Comparison of ENCODE assay signal across 8 mouse cellular contexts in the genomic region with DNA sequence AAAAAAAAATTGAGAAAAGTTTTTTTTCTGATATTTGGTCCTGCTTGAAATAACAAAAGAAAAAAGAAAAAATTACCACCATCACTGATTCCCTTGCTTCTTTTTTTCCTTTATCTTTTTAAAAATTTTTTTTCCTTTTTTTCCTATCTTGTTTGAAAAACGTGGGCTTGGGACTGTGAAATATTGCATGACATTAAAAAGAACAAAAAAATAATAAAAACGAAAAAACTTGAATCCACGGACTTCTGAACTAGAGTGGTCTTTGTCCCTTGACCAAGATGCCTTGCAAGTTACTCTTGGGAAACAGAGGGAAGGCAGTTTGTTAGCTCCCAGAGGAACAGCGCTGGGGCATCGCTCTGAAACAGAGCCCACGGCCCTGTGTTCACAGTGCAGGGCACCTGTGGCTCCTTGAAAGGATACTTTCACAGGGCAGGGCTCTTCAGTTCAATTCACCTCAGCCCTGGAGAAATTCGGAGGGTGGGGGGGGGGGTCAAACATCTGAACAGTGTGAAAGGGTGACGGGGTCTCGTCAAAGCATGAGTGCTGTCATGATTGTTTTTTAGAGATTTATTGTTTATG. TPM values are rescaled to one million over a fixed set of nuclear protein-coding genes. Genes with fewer than 3 reads are reported as not detected.
DNase-seq lines count a peak whose midpoint lies in the region; ATAC-seq lines count a peak whose summit lies in the region.

No protein-coding gene starts in this region.

- no peak for ATAC-seq in heart, embryonic 13.5 days (ENCODE audit: extremely low read depth, insufficient number of reproducible peaks, low FRiP score, low TSS enrichment)
- no peak for ATAC-seq in hindbrain, embryonic 14.5 days (ENCODE audit: low FRiP score)
- no peak for ATAC-seq in midbrain, embryonic 15.5 days (replicated peaks)

- peak overlapping the region; percentile 61; the same call in 1 of the 2 replicates for H3K27ac ChIP-seq in heart, embryonic 13.5 days (replicated peaks)
- no peak overlapping the region for H3K27ac ChIP-seq in hindbrain, embryonic 14.5 days
- peak overlapping the region; percentile 89; the same call in 1 of the 2 replicates for H3K27ac ChIP-seq in midbrain, embryonic 15.5 days

- no peaks in the 10 kb centered on the region for H3K9me3 ChIP-seq in heart, embryonic 13.5 days
- H3K9me3 ChIP-seq in hindbrain, embryonic 14.5 days (ENCODE audit: control insufficient read depth, low read length), result no peaks in the 10 kb centered on the region
- no peaks in the 10 kb centered on the region for H3K9me3 ChIP-seq in midbrain, embryonic 15.5 days

- intact Hi-C loops in heart, postnatal 36 days (cut with DNase I), result no loop called here
- intact Hi-C loops in left cerebral cortex, postnatal 25 days (cut with DNase I), result no loop called here

- H3K9ac ChIP-seq in heart, embryonic 13.5 days, result peak overlapping the region; percentile 81
- peak overlapping the region; percentile 22; the same call in 1 of the 2 replicates for H3K9ac ChIP-seq in hindbrain, embryonic 14.5 days
- peak overlapping the region; percentile 37; the same call in 1 of the 2 replicates for H3K9ac ChIP-seq in midbrain, embryonic 15.5 days

- 34% methylated on average over 9 of the region's 9 CpGs for WGBS in heart, embryonic 13.5 days
- 30% methylated on average over 9 of the region's 9 CpGs for WGBS in hindbrain, embryonic 14.5 days
- WGBS in midbrain, embryonic 15.5 days, result 24% methylated on average over 9 of the region's 9 CpGs

- H3K4me2 ChIP-seq in heart, embryonic 13.5 days, result peak overlapping the region; percentile 89
- peak overlapping the region; percentile 48 for H3K4me2 ChIP-seq in hindbrain, embryonic 14.5 days (replicated peaks)
- peak overlapping the region; percentile 72 for H3K4me2 ChIP-seq in midbrain, embryonic 15.5 days

- DNase-seq in heart, postnatal 36 days, result no peak
- DNase-seq in Muller cell, postnatal 12 days (ENCODE audit: inconsistent ontology term), result peak; percentile 52
- no peak for DNase-seq in hindbrain, embryonic 14.5 days (ENCODE audit: low spot score)
- DNase-seq in T-cell, adult 2 months (ENCODE audit: low spot score), result no peak
- no peak for DNase-seq in left cerebral cortex, postnatal 25 days (ENCODE audit: low spot score in 2 of 2)
- no peak for DNase-seq in yolk sac, embryonic 10.5 days (ENCODE audit: low spot score)

- H3K27me3 ChIP-seq in heart, embryonic 13.5 days (replicated peaks), result no peaks in the 10 kb centered on the region
- H3K27me3 ChIP-seq in hindbrain, embryonic 14.5 days (ENCODE audit: control insufficient read depth, insufficient read depth, low read length), result no peaks in the 10 kb centered on the region
- H3K27me3 ChIP-seq in midbrain, embryonic 15.5 days (replicated peaks), result no peaks in the 10 kb centered on the region

- H3K4me3 ChIP-seq in heart, embryonic 13.5 days, result peak overlapping the region; percentile 63
- peak overlapping the region; percentile 46 for H3K4me3 ChIP-seq in hindbrain, embryonic 14.5 days (replicated peaks; ENCODE audit: low read length)
- peak overlapping the region; percentile 48 for H3K4me3 ChIP-seq in midbrain, embryonic 15.5 days

- H3K36me3 ChIP-seq in heart, embryonic 13.5 days, result no peaks in the 10 kb centered on the region
- H3K36me3 ChIP-seq in hindbrain, embryonic 14.5 days (replicated peaks; ENCODE audit: control insufficient read depth, insufficient read depth), result peaks cover 5% of the 10 kb centered on the region
- no peaks in the 10 kb centered on the region for H3K36me3 ChIP-seq in midbrain, embryonic 15.5 days (replicated peaks)

- peaks cover 30% of the 10 kb centered on the region for H3K4me1 ChIP-seq in heart, embryonic 13.5 days
- H3K4me1 ChIP-seq in hindbrain, embryonic 14.5 days (replicated peaks; ENCODE audit: control insufficient read depth, insufficient read depth, low read length), result peaks cover 22% of the 10 kb centered on the region
- H3K4me1 ChIP-seq in midbrain, embryonic 15.5 days, result peaks cover 19% of the 10 kb centered on the region

RNA-seq across cellular contexts. Expression of gene Ier2, which starts 22.6 kb away (rescaled TPM):
- 43.0 and 44.8 TPM in 2 replicates for polyA plus RNA-seq in heart, embryonic 13.5 days (2015; fragmentation: Nextera tagmentation; extraction: Ambion mirVana)
- 10 to 100 TPM; 12.6 to 16.5 TPM for total RNA-seq in heart, postnatal 36 days (2021)
- polyA plus RNA-seq in hindbrain, embryonic 14.5 days (2014; fragmentation: Nextera tagmentation; extraction: Ambion mirVana), result 17.4 and 20.1 TPM in 2 replicates
- polyA plus RNA-seq in midbrain, embryonic 15.5 days (2015; fragmentation: Nextera tagmentation; extraction: Ambion mirVana), result 16.9 and 17.8 TPM in 2 replicates
- 10 to 100 TPM; 10.5 to 18.3 TPM for total RNA-seq in left cerebral cortex, postnatal 25 days (2021)

RNA-seq across cellular contexts. Expression of gene Trmt1, which starts 46.0 kb away (rescaled TPM):
- 47.6 and 51.6 TPM in 2 replicates for polyA plus RNA-seq in heart, embryonic 13.5 days (2015; fragmentation: Nextera tagmentation; extraction: Ambion mirVana)
- 10 to 100 TPM; 36.1 to 39.2 TPM for total RNA-seq in heart, postnatal 36 days (2021)
- 55.2 and 62.1 TPM in 2 replicates for polyA plus RNA-seq in hindbrain, embryonic 14.5 days (2014; fragmentation: Nextera tagmentation; extraction: Ambion mirVana)
- polyA plus RNA-seq in midbrain, embryonic 15.5 days (2015; fragmentation: Nextera tagmentation; extraction: Ambion mirVana), result 63.3 and 66.7 TPM in 2 replicates
- total RNA-seq in left cerebral cortex, postnatal 25 days (2021), result 10 to 100 TPM; 85.2 to 90.1 TPM

RNA-seq across cellular contexts. Expression of gene Nacc1, which starts 47.6 kb away (rescaled TPM):
- polyA plus RNA-seq in heart, embryonic 13.5 days (2015; fragmentation: Nextera tagmentation; extraction: Ambion mirVana), result 15.1 and 15.7 TPM in 2 replicates
- total RNA-seq in heart, postnatal 36 days (2021), result 10 to 100 TPM; 27.3 to 30.1 TPM
- polyA plus RNA-seq in hindbrain, embryonic 14.5 days (2014; fragmentation: Nextera tagmentation; extraction: Ambion mirVana), result 17.8 and 18.1 TPM in 2 replicates
- polyA plus RNA-seq in midbrain, embryonic 15.5 days (2015; fragmentation: Nextera tagmentation; extraction: Ambion mirVana), result 16.3 and 17.2 TPM in 2 replicates
- total RNA-seq in left cerebral cortex, postnatal 25 days (2021), result 10 to 100 TPM; 97.8 to 97.9 TPM

Comparison
In these comparisons a context has a peak if more than half of its experiments do, and no peak if none do; other contexts are left out.
1. H3K9ac ChIP-seq: peak in every context shown above with its lines; median percentile 81 in heart, embryonic 13.5 days; 37 in midbrain, embryonic 15.5 days; 22 in hindbrain, embryonic 14.5 days.